Mouse (Mus musculus) ovary, adult 18-20 months (tissue): Measurements from ENCODE around the gene Col1a1.

ENCODE experiments used
- DNase-seq: peaks from one replicate; pipeline ENCODE4 v3.0.0; 2022; ENCODE audit warnings: low spot score, mixed read lengths

Gene Col1a1

DNA sequence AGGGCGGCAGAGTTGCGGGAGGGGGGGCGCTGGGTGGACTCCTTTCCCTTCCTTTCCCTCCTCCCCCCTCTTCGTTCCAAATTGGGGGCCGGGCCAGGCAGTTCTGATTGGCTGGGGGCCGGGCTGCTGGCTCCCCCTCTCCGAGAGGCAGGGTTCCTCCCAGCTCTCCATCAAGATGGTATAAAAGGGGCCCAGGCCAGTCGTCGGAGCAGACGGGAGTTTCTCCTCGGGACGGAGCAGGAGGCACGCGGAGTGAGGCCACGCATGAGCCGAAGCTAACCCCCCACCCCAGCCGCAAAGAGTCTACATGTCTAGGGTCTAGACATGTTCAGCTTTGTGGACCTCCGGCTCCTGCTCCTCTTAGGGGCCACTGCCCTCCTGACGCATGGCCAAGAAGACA, at the start of gene Col1a1:
Col1a1 (plus strand) TSS at position 180 of the 400 bp plus-strand sequence.
- peak; percentile 66 for DNase-seq

- DNase-seq, result no peak
These were observed 44.9 kb upstream of the Col1a1 start for GRCm38 (mm10) chr11:94891155-94891554.

DNA sequence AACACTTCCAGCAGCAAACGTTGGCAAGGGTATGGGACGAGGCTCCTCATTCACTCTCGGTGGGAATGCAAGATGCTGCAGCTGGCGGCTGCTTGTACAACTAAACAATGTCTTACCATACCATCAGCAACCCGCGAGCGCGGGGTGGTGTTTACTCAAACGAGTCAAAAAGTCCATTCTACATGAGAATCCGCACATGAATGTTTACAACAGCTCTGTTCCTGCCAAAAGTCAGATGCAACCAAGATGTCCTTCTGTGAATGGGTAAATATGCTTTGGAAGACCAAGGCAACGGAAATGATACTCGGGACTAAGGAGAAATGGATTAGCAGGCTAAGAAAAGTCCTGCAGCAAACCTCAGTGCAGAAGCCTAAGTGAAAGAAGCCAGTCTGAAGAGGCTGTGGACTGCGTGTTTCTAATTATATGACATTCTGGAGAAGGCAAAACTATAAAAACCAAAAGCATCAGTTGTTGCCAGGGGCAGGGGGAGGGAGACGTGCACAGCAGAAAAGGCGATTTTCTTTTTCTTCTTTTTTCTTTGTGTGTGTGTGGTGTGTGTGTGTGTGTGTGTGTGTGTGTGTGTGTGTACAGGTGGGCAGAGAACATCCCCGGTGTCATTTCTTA, 39.2 kb upstream of the Col1a1 start:
- DNase-seq, result no peak

DNA sequence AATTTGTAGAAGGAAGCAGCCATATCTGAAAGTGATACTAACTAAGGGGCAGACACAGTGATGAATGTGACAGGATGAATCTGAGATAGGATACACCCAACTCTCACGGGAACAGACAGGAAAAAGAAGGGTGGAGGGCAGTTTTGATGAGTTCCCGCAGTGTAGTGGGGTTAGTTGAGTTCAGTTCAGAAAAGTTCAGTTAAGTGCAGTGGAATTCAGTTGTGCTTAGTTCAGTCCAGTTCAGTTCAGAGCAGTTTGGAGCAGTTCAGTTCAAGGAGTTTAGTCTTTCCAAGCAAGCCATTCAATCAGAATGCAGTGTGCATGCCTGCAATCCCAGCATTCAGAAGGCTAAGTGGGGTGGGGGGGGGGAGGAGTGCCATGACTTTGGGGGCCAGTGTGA, 34.8 kb upstream of the Col1a1 start:
- DNase-seq, result no peak

GRCm38 (mm10) chr11:94904306-94904705, 31.7 kb upstream of the Col1a1 start:
- no peak for DNase-seq

- no peak for DNase-seq
These were observed 25.1 kb upstream of the Col1a1 start for GRCm38 (mm10) chr11:94910971-94911370.

DNA sequence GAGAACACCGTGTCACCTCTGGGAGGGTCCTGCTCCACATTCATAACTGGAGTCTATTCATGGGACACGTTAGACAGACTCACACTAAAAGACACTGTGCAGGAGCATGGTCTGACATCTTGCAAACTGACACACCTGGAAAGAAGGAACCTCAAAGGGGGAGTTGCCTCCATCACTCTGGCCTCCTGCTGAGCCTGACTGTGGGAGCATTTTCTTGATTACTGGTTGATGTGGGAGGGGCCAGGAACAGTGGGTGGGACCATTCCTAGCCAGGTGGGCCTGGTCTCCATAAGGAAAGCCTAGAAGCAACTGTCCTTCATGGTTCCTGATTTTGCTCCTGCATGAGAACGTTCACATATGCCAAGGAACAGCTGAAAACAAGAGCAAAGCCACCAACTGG, 23.5 kb upstream of the Col1a1 start:
- DNase-seq, result no peak

GRCm38 (mm10) chr11:94913302-94914090, 22.5 kb upstream of the Col1a1 start:
- DNase-seq, result no peak

DNA sequence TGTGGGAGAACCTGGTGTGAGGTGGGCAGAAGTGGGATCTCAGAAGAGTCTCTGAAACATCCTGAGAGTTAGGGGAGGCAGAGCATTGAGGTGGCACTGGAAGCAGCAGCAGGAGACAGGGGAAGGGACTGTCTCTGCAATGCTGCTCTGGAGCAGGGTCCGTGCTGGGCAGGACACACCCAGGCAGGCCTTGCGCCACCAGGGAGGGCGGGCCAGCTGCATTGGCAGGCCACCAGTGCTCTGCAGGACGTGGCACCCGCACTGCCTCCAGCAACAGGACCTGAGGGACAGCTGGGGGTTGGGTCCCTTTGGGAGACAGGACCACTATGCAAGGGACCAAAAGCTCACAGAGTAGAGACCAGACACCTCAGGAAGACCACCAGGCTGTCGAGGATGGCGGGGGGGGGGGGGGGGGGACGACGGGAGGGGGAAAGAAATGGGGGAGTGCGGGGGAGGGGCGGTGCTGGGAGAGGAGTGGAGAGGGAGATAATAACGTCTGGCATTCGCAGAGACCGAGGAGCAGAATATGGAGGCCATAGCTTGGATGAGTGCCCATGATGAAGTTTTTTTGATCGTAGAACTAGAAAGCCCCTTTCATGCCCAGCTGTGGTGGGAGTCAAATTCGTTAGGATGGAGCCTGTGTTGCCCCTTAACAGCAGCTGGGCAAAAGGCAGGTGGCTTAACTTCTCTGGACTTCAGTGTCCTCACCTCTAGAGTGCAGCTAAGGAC, 20.2 kb upstream of the Col1a1 start:
- DNase-seq, result no peak

GRCm38 (mm10) chr11:94916477-94916876, 19.5 kb upstream of the Col1a1 start:
- DNase-seq, result no peak

DNA sequence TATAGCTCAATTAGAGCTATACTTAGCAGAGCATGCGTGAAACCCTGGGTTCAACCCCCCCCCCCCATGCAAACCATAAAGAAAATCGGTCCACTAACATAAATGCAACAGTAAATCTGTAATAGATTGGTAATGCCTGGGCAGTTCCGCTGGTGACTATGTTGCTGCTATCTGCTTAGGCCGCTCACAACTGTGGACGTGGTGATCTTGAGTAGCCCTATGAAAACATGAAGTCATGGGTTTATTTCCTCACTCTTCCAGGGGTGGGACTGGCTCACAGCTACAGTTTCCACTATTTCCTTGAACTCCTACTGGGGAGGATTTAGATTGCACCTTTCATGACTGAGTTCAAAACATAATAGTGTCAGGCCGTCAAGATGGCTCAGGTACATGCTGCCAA, 18.3 kb upstream of the Col1a1 start:
- DNase-seq, result no peak

DNA sequence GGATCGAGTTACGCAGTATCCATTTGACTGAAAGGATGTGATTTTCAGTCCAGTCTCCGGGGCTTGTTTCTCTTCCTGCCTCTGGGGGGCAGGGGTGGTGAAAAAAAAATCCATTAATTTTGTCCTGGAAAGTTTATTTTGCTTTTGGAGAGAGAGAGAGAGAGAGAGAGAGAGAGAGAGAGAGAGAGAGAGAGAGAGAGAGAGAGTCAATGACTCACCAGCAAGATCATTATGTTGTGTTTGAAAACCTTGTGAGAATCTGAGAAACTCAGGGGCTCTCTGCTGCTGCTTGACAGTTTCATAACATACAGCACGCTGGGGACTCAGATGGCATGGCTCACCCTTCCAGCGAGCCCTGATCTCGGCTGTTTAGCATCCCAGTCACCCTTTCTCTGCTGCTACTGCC, 15.0 kb upstream of the Col1a1 start:
- no peak for DNase-seq

- DNase-seq, result no peak
These were observed 11.0 kb upstream of the Col1a1 start for GRCm38 (mm10) chr11:94924977-94925376.

DNA sequence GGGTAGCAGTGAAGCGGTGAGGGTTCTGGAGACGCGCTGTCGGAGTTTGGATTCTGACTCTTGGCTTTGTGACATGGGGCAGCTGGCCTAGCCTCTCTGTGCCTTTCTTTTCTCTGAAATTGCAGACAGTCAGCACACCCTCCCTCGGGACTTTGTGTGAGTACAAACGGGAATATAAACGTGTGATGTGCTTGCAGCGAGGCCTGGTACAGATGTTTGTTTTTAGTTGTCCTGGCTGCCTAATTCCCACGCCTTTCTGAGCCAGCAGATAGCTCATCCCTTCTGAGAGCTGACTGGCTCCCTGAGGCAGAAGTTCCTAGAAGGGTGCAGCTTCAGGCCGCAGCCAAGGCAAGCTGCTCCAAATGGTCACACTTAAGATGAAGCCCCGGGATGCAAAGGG, 9.6 kb upstream of the Col1a1 start:
- DNase-seq, result no peak

DNA sequence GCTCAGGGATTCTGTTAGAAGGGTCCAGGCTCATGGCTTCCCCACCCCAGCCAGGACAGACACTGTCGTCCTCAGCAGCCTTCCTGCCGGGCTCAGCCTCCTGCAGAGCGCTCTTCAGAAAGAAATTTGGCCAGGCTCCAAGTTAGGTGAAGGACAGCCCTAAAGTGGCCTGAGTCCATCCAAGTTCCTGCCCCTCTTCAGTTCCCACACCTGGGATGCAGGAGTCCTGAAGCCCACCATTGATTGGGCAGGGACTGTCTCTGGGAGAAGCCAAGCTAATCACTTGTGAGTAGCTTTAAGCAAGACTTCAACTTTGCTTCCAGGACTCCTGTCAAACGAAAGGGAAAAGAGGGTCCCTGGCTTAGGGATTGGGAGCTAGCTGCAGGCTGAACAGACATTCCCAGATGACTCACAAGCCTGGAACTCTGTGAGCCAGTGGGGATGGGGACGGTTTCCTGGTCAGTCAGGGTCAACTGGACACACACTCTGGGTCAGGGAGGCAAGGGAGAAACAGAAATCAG, 8.2 kb upstream of the Col1a1 start:
- DNase-seq, result no peak

GRCm38 (mm10) chr11:94928820-94929219, 7.2 kb upstream of the Col1a1 start:
- DNase-seq, result peak; percentile 84

DNA sequence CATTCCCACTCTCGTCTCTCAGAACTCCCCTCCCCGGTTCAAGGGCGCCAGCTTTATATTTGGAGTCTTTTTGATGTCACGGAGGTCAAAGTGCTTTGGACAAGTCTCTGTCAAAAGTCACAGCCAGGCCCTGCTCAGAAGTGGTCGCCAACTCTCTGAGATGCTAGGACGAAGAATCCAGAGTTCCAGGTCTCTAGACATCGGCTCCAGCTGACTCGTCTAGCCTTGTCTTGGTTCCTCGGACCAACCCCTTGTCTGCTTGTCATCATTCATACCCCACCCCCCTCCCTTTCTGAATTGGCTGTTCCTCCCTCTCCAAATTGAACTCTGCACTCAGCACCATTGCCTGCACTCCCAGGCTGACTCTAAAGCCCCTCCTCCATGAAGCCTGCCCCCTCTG, 6.4 kb upstream of the Col1a1 start:
- DNase-seq, result no peak

DNA sequence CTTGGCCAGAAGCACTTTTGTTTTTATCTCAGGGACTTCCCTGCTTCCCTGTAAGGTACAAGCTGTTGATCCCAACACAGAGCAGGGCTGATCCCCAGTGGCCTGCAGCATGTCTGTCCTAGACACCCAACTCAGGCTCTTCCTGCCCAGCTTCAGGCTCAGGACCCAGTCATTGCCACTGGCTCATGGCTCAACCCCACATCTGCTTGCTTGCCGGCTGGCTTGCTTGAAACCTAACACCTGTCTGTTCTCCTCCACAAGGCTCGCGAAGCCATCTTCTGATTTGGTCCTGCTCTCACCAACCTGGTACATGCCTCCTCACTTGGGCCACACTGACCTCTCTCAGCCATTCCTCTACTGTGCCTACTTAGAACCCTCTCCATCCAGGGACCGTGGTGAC, 5.9 kb upstream of the Col1a1 start:
- DNase-seq, result no peak

DNA sequence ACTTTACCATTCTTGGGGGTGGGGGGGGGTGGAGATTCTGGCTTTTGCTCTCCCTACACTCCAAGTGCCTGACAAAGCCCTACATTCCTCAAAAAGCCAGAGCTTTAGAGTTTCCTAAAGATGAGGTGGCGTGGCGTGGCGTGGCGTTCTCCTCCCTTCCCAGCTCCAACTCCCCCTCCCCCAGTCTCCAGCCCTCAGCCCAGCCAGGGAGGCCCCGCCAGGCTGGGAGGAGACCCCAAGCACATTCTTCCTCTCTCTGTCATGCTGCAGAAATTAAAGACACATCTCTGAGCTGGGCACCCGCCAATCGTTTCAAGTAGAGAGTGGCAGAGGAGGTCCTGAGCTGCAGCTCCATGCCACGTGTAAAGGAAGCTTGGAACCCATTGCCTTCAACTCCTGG, 2.4 kb upstream of the Col1a1 start:
- DNase-seq, result no peak

- no peak for DNase-seq
These were observed 1.5 kb upstream of the Col1a1 start for GRCm38 (mm10) chr11:94934526-94934925.

- peak; percentile 73 for DNase-seq
These were observed 849 bp downstream of the Col1a1 start for GRCm38 (mm10) chr11:94936851-94937295.

- DNase-seq, result peak; percentile 42
These were observed 1.3 kb downstream of the Col1a1 start for GRCm38 (mm10) chr11:94937335-94937781.

DNA sequence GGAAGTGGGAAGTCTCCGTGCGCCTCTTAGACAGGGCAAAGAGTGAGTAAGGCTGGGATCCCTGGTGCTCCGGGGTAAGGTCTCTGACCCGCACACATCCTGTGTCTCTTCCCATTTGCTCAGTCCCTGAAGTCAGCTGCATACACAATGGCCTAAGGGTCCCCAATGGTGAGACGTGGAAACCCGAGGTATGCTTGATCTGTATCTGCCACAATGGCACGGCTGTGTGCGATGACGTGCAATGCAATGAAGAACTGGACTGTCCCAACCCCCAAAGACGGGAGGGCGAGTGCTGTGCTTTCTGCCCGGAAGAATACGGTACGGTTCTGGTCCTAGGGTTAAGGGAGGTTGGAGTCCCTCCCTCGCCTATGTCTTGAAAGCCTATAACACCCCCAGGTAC, 1.8 kb downstream of the Col1a1 start:
- no peak for DNase-seq
